In the genomic region with DNA sequence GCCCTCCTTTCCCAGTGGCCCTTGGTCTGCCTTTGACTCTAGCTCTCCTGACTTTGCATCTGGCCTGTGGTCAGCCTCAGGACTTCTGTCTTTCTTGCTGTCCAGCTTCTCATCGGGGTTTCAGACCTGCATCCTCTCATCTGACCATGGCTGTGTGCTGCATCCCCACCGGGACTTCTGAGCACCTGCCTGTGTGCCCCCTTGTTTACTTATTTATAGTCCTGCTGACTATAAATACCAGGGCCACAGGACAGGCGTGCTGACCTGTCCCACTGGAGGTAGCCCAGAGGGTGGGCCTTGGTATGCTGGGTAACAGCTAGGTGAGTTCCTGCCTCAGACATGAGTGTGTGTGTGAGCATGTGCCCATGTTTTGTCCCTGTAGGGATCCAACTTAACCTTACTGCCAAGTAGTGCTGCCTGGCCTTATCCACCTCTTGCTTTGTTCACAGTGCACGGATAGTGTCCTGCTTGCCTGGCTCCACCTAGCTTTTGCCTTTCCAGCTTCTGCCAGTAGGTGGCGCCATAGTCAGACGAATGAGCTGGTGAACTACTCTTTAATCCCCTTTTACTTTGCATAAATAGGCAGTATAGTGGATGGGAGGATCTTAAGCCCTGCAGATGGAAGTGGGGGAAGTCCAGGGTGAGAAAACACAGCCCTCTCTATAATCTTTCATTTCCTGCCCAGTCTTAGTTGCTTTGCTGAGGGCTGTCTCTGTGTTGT, we compare ENCODE assay signal across 9 mouse cellular contexts. TPM values are rescaled to one million over a fixed set of nuclear protein-coding genes. Genes with fewer than 3 reads are reported as not detected.
DNase-seq lines count a peak whose midpoint lies in the region; ATAC-seq and TF ChIP-seq lines count a peak whose summit lies in the region.
"Had no signal": no experiment of that assay in that cellular context is flagged by ENCODE, and none has a peak within 500 bp of the region (broad histone marks: within the 10 kb centered on the region; RNA-seq: fewer than 3 reads in every experiment).

No protein-coding gene starts in this region.

- no peak overlapping the region for H3K27ac ChIP-seq in ES-Bruce4 (ENCODE audit: insufficient read depth, low read length)
- H3K27ac ChIP-seq in forebrain, embryonic 12.5 days: no peak overlapping the region
- H3K27ac ChIP-seq in liver, postnatal 0 days (ENCODE audit: low read depth): no peak overlapping the region
- no peak overlapping the region for H3K27ac ChIP-seq in neural tube, embryonic 14.5 days (ENCODE audit: low read depth, low read length)
- H3K27ac ChIP-seq: heart, embryonic 13.5 days had no signal

- H3K4me2 ChIP-seq in forebrain, embryonic 12.5 days: no peak overlapping the region
- H3K4me2 ChIP-seq in liver, postnatal 0 days (ENCODE audit: low read depth, low read length): no peak overlapping the region
- H3K4me2 ChIP-seq in neural tube, embryonic 14.5 days (ENCODE audit: low read depth, low read length): no peak overlapping the region
- H3K4me2 ChIP-seq: heart, embryonic 13.5 days had no signal

- TF ChIP-seq POLR2A in ES-Bruce4 (IDR thresholded peaks at IDR 0.05; ENCODE audit: insufficient read depth, low read length): no peak

- H3K4me3 ChIP-seq in ES-Bruce4 (ENCODE audit: low read depth, low read length): no peak overlapping the region
- no peak overlapping the region for H3K4me3 ChIP-seq in forebrain, embryonic 12.5 days (replicated peaks)
- H3K4me3 ChIP-seq in liver, postnatal 0 days (ENCODE audit: low read depth, low read length): no peak overlapping the region
- H3K4me3 ChIP-seq in neural tube, embryonic 14.5 days (ENCODE audit: low read depth, low read length): no peak overlapping the region
- H3K4me3 ChIP-seq: heart, embryonic 13.5 days had no signal

- H3K4me1 ChIP-seq in ES-Bruce4 (ENCODE audit: control insufficient read depth, insufficient read depth, low read length): no peaks in the 10 kb centered on the region
- peaks cover 4% of the 10 kb centered on the region for H3K4me1 ChIP-seq in forebrain, embryonic 12.5 days
- H3K4me1 ChIP-seq in liver, postnatal 0 days (ENCODE audit: insufficient read depth): peaks cover 6% of the 10 kb centered on the region; the same call in 1 of the 2 replicates
- H3K4me1 ChIP-seq in neural tube, embryonic 14.5 days (ENCODE audit: control insufficient read depth, insufficient read depth, low read length): no peaks in the 10 kb centered on the region

- peak; percentile 90 for TF ChIP-seq CTCF in ES-Bruce4 (IDR thresholded peaks at IDR 0.05; ENCODE audit: low read depth, low read length)
- peak; percentile 97 for TF ChIP-seq CTCF in liver, postnatal 0 days (IDR thresholded peaks at IDR 0.05; ENCODE audit: low read depth)

- intact Hi-C loops in heart, postnatal 14 days (cut with DNase I): loop anchor here (1.0 to 10.0 kb wide), 3 partner anchors 41 to 221 kb away; no protein-coding TSS in a partner anchor

- WGBS in forebrain, embryonic 12.5 days: 38% methylated on average over 6 of the region's 6 CpGs
- 35% methylated on average over 6 of the region's 6 CpGs for WGBS in liver, postnatal 0 days (ENCODE audit: insufficient replicate concordance)
- WGBS in neural tube, embryonic 14.5 days: 31% methylated on average over 6 of the region's 6 CpGs

- H3K27me3 ChIP-seq in ES-Bruce4 (ENCODE audit: control insufficient read depth, insufficient read depth, low read length, poor library complexity, severe bottlenecking): no peaks in the 10 kb centered on the region
- H3K27me3 ChIP-seq in forebrain, embryonic 12.5 days: peaks cover 31% of the 10 kb centered on the region
- no peaks in the 10 kb centered on the region for H3K27me3 ChIP-seq in liver, postnatal 0 days (ENCODE audit: insufficient read depth, low read length)
- no peaks in the 10 kb centered on the region for H3K27me3 ChIP-seq in neural tube, embryonic 14.5 days (ENCODE audit: control insufficient read depth, insufficient read depth, low read length)
- H3K27me3 ChIP-seq: heart, embryonic 13.5 days had no signal

- no peaks in the 10 kb centered on the region for H3K9me3 ChIP-seq in ES-Bruce4 (replicated peaks; ENCODE audit: control insufficient read depth, insufficient read depth, low read length, poor library complexity, severe bottlenecking)
- no peaks in the 10 kb centered on the region for H3K9me3 ChIP-seq in forebrain, embryonic 12.5 days
- H3K9me3 ChIP-seq in liver, postnatal 0 days (ENCODE audit: low read length): no peaks in the 10 kb centered on the region
- no peaks in the 10 kb centered on the region for H3K9me3 ChIP-seq in neural tube, embryonic 14.5 days (ENCODE audit: control insufficient read depth, low read length)
- H3K9me3 ChIP-seq: heart, embryonic 13.5 days had no signal

- ATAC-seq in forebrain, embryonic 12.5 days (ENCODE audit: low FRiP score): peak; percentile 69
- no peak for ATAC-seq in liver, postnatal 0 days
- ATAC-seq in neural tube, embryonic 14.5 days (ENCODE audit: low read depth): peak; percentile 80

- H3K9ac ChIP-seq in ES-Bruce4 (ENCODE audit: low read depth, poor library complexity, severe bottlenecking): no peak overlapping the region
- H3K9ac ChIP-seq in forebrain, embryonic 12.5 days: no peak overlapping the region
- H3K9ac ChIP-seq in liver, postnatal 0 days (replicated peaks): no peak overlapping the region
- H3K9ac ChIP-seq in neural tube, embryonic 14.5 days (replicated peaks; ENCODE audit: low read depth, low read length): no peak overlapping the region; the same call in 1 of the 2 replicates

- no peaks in the 10 kb centered on the region for H3K36me3 ChIP-seq in ES-Bruce4 (ENCODE audit: control insufficient read depth, insufficient read depth, low read length, poor library complexity, severe bottlenecking)
- 0 out of 2 replicates have a peak, but pooled peaks cover under 1% of the 10 kb centered on the region for H3K36me3 ChIP-seq in forebrain, embryonic 12.5 days (replicated peaks)
- no peaks in the 10 kb centered on the region for H3K36me3 ChIP-seq in liver, postnatal 0 days (replicated peaks; ENCODE audit: insufficient read depth, low read length)
- H3K36me3 ChIP-seq in neural tube, embryonic 14.5 days (ENCODE audit: control insufficient read depth, insufficient read depth, low read length): 0 out of 2 replicates have a peak, but pooled peaks cover 3% of the 10 kb centered on the region

- DNase-seq in c-Kit-positive CD71-positive TER-119-negative erythroid progenitor cells, embryonic 14.5 days (ENCODE audit: low read depth): peak; percentile 84
- DNase-seq in heart, postnatal 14 days: peak; percentile 92 to 98
- peak; percentile 96 to 98 for DNase-seq in kidney, postnatal 4 days
- peak; percentile 90 for DNase-seq in liver, postnatal 0 days
- peak; percentile 74 for DNase-seq in telencephalon, adult 2 months (ENCODE audit: low read depth, low spot score)

- TF ChIP-seq EP300 in ES-Bruce4 (IDR thresholded peaks at IDR 0.05; ENCODE audit: insufficient read depth, low read depth, low read length): no peak
- TF ChIP-seq EP300 in liver, postnatal 0 days (IDR thresholded peaks at IDR 0.05; ENCODE audit: low read depth): no peak

RNA-seq across cellular contexts. Expression of a gene that starts 36.0 kb away (rescaled TPM):
- polyA plus RNA-seq in ES-Bruce4 (2011; ENCODE audit: insufficient read depth, insufficient read length, low read depth, missing spikeins): 49.5 and 52.6 TPM in 2 replicates
- 85.9 and 86.7 TPM in 2 replicates for polyA plus RNA-seq in forebrain, embryonic 12.5 days (2016; fragmentation: Nextera tagmentation; extraction: Ambion mirVana)
- total RNA-seq in heart, postnatal 14 days (2021): 10 to 100 TPM; 37.3 to 39.3 TPM
- 10.7 and 12.0 TPM in 2 replicates for polyA plus RNA-seq in liver, postnatal 0 days (2015; fragmentation: Nextera tagmentation; extraction: Ambion mirVana)
- 332 and 348 TPM in 2 replicates for polyA plus RNA-seq in neural tube, embryonic 14.5 days (2014; fragmentation: Nextera tagmentation; extraction: Ambion mirVana)

RNA-seq across cellular contexts. Expression of a gene that starts 55.3 kb away (rescaled TPM):
- 0.39 TPM in 1 of 2 replicates, not detected in the other for polyA plus RNA-seq in ES-Bruce4 (2011; ENCODE audit: insufficient read depth, insufficient read length, low read depth, missing spikeins)
- polyA plus RNA-seq in forebrain, embryonic 12.5 days (2016; fragmentation: Nextera tagmentation; extraction: Ambion mirVana): not detected in 2 replicates
- not detected for total RNA-seq in heart, postnatal 14 days (2021)
- not detected in 2 replicates for polyA plus RNA-seq in liver, postnatal 0 days (2015; fragmentation: Nextera tagmentation; extraction: Ambion mirVana)
- not detected in 2 replicates for polyA plus RNA-seq in neural tube, embryonic 14.5 days (2014; fragmentation: Nextera tagmentation; extraction: Ambion mirVana)
- polyA plus RNA-seq: heart, embryonic 13.5 days had no signal
